Mouse (Mus musculus): ENCODE results near the gene Agbl4. TPM values are rescaled to one million over a fixed set of nuclear protein-coding genes. Genes with fewer than 3 reads are reported as not detected.

Agbl4 gene
- polyA plus RNA-seq, 1 experiment, result not detected

GRCm38 (mm10) chr4:111364199-111364598 lies 966.7 kb downstream of the Agbl4 start:
- Histone ChIP-seq H3K4me3 (no peak overlapping the region), H3K79me2 (ENCODE audit: control insufficient read depth, insufficient read depth) (no peaks in the 10 kb centered on the region), H3K4me2 (ENCODE audit: low read depth) (no peak overlapping the region), H3ac (ENCODE audit: control insufficient read depth, insufficient read length) (no peak overlapping the region), H3K27me3 (ENCODE audit: control insufficient read depth, insufficient read depth, insufficient read length) (no peaks in the 10 kb centered on the region), H3K36me3 (ENCODE audit: control insufficient read depth, insufficient read depth) (no peaks in the 10 kb centered on the region)
- no peak for TF ChIP-seq MAX (IDR thresholded peaks at IDR 0.05; ENCODE audit: low read depth)
- TF ChIP-seq TCF12 (IDR thresholded peaks at IDR 0.05; ENCODE audit: insufficient read depth, poor library complexity, severe bottlenecking), result no peak
- no peak for TF ChIP-seq TCF3 (IDR thresholded peaks at IDR 0.05; ENCODE audit: insufficient read length, low read depth)
- TF ChIP-seq MYOG (IDR thresholded peaks at IDR 0.05; ENCODE audit: control insufficient read depth in 1 of 3, insufficient read depth in 1 of 3, insufficient read length in 2 of 3, low read depth in 2 of 3), result no peak
- TF ChIP-seq USF1 (IDR thresholded peaks at IDR 0.05; ENCODE audit: low read depth), result no peak
- TF ChIP-seq POLR2A (IDR thresholded peaks at IDR 0.05; ENCODE audit: insufficient read length, low read depth), result no peak
- no peak for TF ChIP-seq MYOD1 (IDR thresholded peaks at IDR 0.05; ENCODE audit: control insufficient read depth in 1 of 3, insufficient read length in 2 of 3, low read depth in 2 of 3)
- no peak for TF ChIP-seq E2F4 (IDR thresholded peaks at IDR 0.05; ENCODE audit: insufficient read depth)
- TF ChIP-seq SRF (IDR thresholded peaks at IDR 0.05; ENCODE audit: control insufficient read depth, insufficient read length, low read depth), result no peak
- TF ChIP-seq POLR2AphosphoS2 (IDR thresholded peaks at IDR 0.05; ENCODE audit: insufficient read length, low read depth), result no peak
- TF ChIP-seq CEBPB (IDR thresholded peaks at IDR 0.05; ENCODE audit: insufficient read depth, poor library complexity, severe bottlenecking), result no peak
- TF ChIP-seq REST (IDR thresholded peaks at IDR 0.05; ENCODE audit: insufficient read depth, insufficient read length), result no peak

- no peak overlapping the region for H3K4me3 ChIP-seq
- no peaks in the 10 kb centered on the region for H3K79me2 ChIP-seq (ENCODE audit: control insufficient read depth, insufficient read depth)
- H3K27me3 ChIP-seq (ENCODE audit: control insufficient read depth, insufficient read depth, insufficient read length), result no peaks in the 10 kb centered on the region
- H3K4me2 ChIP-seq (ENCODE audit: low read depth), result no peak overlapping the region
- no peak for TF ChIP-seq E2F4 (IDR thresholded peaks at IDR 0.05; ENCODE audit: insufficient read depth)
- no peak for TF ChIP-seq USF1 (IDR thresholded peaks at IDR 0.05; ENCODE audit: low read depth)
- TF ChIP-seq CEBPB (IDR thresholded peaks at IDR 0.05; ENCODE audit: insufficient read depth, poor library complexity, severe bottlenecking), result no peak
- no peak for TF ChIP-seq TCF12 (IDR thresholded peaks at IDR 0.05; ENCODE audit: insufficient read depth, poor library complexity, severe bottlenecking)
- TF ChIP-seq MYOD1 (IDR thresholded peaks at IDR 0.05; ENCODE audit: control insufficient read depth in 1 of 3, insufficient read length in 2 of 3, low read depth in 2 of 3), result no peak
- TF ChIP-seq TCF3 (IDR thresholded peaks at IDR 0.05; ENCODE audit: insufficient read length, low read depth), result no peak
- TF ChIP-seq MYOG (IDR thresholded peaks at IDR 0.05; ENCODE audit: control insufficient read depth in 1 of 3, insufficient read depth in 1 of 3, insufficient read length in 2 of 3, low read depth in 2 of 3), result no peak
- no peak for TF ChIP-seq POLR2AphosphoS2 (IDR thresholded peaks at IDR 0.05; ENCODE audit: insufficient read length, low read depth)
- TF ChIP-seq SRF (IDR thresholded peaks at IDR 0.05; ENCODE audit: control insufficient read depth, insufficient read length, low read depth), result no peak
- no peak for TF ChIP-seq POLR2A (IDR thresholded peaks at IDR 0.05; ENCODE audit: insufficient read length, low read depth)
- no peak for TF ChIP-seq MAX (IDR thresholded peaks at IDR 0.05; ENCODE audit: low read depth)
- TF ChIP-seq REST (IDR thresholded peaks at IDR 0.05; ENCODE audit: insufficient read depth, insufficient read length), result no peak
- no peak overlapping the region for H3ac ChIP-seq (ENCODE audit: control insufficient read depth, insufficient read length)
- H3K36me3 ChIP-seq (ENCODE audit: control insufficient read depth, insufficient read depth), result no peaks in the 10 kb centered on the region
These were observed 970.3 kb downstream of the Agbl4 start for GRCm38 (mm10) chr4:111367771-111368170.

GRCm38 (mm10) chr4:111377159-111377558 lies 979.7 kb downstream of the Agbl4 start:
- Histone ChIP-seq H3K27me3 (ENCODE audit: control insufficient read depth, insufficient read depth, insufficient read length) (no peaks in the 10 kb centered on the region), H3K79me2 (ENCODE audit: control insufficient read depth, insufficient read depth) (no peaks in the 10 kb centered on the region), H3ac (ENCODE audit: control insufficient read depth, insufficient read length) (no peak overlapping the region), H3K4me2 (ENCODE audit: low read depth) (no peak overlapping the region), H3K4me3 (no peak overlapping the region), H3K36me3 (ENCODE audit: control insufficient read depth, insufficient read depth) (no peaks in the 10 kb centered on the region)
- TF ChIP-seq USF1 (IDR thresholded peaks at IDR 0.05; ENCODE audit: low read depth) (no peak), TCF3 (IDR thresholded peaks at IDR 0.05; ENCODE audit: insufficient read length, low read depth) (no peak), SRF (IDR thresholded peaks at IDR 0.05; ENCODE audit: control insufficient read depth, insufficient read length, low read depth) (no peak), MAX (IDR thresholded peaks at IDR 0.05; ENCODE audit: low read depth) (no peak), E2F4 (IDR thresholded peaks at IDR 0.05; ENCODE audit: insufficient read depth) (no peak), MYOD1 (IDR thresholded peaks at IDR 0.05; ENCODE audit: control insufficient read depth in 1 of 3, insufficient read length in 2 of 3, low read depth in 2 of 3) (no peak), CEBPB (IDR thresholded peaks at IDR 0.05; ENCODE audit: insufficient read depth, poor library complexity, severe bottlenecking) (no peak), TCF12 (IDR thresholded peaks at IDR 0.05; ENCODE audit: insufficient read depth, poor library complexity, severe bottlenecking) (no peak), POLR2AphosphoS2 (IDR thresholded peaks at IDR 0.05; ENCODE audit: insufficient read length, low read depth) (no peak), MYOG (IDR thresholded peaks at IDR 0.05; ENCODE audit: control insufficient read depth in 1 of 3, insufficient read depth in 1 of 3, insufficient read length in 2 of 3, low read depth in 2 of 3) (no peak), POLR2A (IDR thresholded peaks at IDR 0.05; ENCODE audit: insufficient read length, low read depth) (no peak), REST (IDR thresholded peaks at IDR 0.05; ENCODE audit: insufficient read depth, insufficient read length) (no peak)

- Histone ChIP-seq H3K36me3 (ENCODE audit: control insufficient read depth, insufficient read depth) (no peaks in the 10 kb centered on the region), H3K27me3 (ENCODE audit: control insufficient read depth, insufficient read depth, insufficient read length) (no peaks in the 10 kb centered on the region), H3ac (ENCODE audit: control insufficient read depth, insufficient read length) (no peak overlapping the region), H3K4me2 (ENCODE audit: low read depth) (no peak overlapping the region), H3K4me3 (no peak overlapping the region), H3K79me2 (ENCODE audit: control insufficient read depth, insufficient read depth) (no peaks in the 10 kb centered on the region)
- TF ChIP-seq E2F4 (IDR thresholded peaks at IDR 0.05; ENCODE audit: insufficient read depth) (no peak), TCF3 (IDR thresholded peaks at IDR 0.05; ENCODE audit: insufficient read length, low read depth) (no peak), MAX (IDR thresholded peaks at IDR 0.05; ENCODE audit: low read depth) (no peak), MYOD1 (IDR thresholded peaks at IDR 0.05; ENCODE audit: control insufficient read depth in 1 of 3, insufficient read length in 2 of 3, low read depth in 2 of 3) (no peak), REST (IDR thresholded peaks at IDR 0.05; ENCODE audit: insufficient read depth, insufficient read length) (no peak), POLR2A (IDR thresholded peaks at IDR 0.05; ENCODE audit: insufficient read length, low read depth) (no peak), TCF12 (IDR thresholded peaks at IDR 0.05; ENCODE audit: insufficient read depth, poor library complexity, severe bottlenecking) (no peak)
These were observed 980.6 kb downstream of the Agbl4 start for GRCm38 (mm10) chr4:111378071-111378470.
